Mouse (Mus musculus) CH12.LX (cell line): ENCODE data around the gene Gm14744. TPM values are rescaled to one million over a fixed set of nuclear protein-coding genes. Genes with fewer than 3 reads are reported as not detected.
"Not testable (repeated sequence)": the region's sequence is repeated elsewhere in the genome, so short reads cannot be mapped to it uniquely, and the experiment has no call there.

Experiments
- DNase-seq: peaks from one replicate; pipeline ENCODE4 v3.0.0-alpha.2; 2013; ENCODE audit errors: extremely low read depth
- H3K27ac ChIP-seq: 2 replicates; pipeline ENCODE4 v1.5.1; 2012; ENCODE audit warnings: low read depth, mild to moderate bottlenecking, control low read depth, moderate library complexity; ENCODE audit not compliant: insufficient read depth
- H3K27me3 ChIP-seq: replicated peaks from 2 replicates; pipeline ENCODE3; 2012; ENCODE audit warnings: inconsistent platforms
- H3K36me3 ChIP-seq, 2 experiments: replicated peaks in 1 of 2; 2 replicates each; pipeline versions ENCODE3 to v1.6.1; 2012; ENCODE audit warnings: inconsistent platforms in 1 of 2, low read length in 1 of 2, mild to moderate bottlenecking in 1 of 2, mixed read lengths in 1 of 2, moderate library complexity in 1 of 2; ENCODE audit not compliant: control insufficient read depth in 1 of 2, insufficient read depth in 1 of 2
- H3K4me1 ChIP-seq, 2 experiments: 2 replicates each; pipeline ENCODE4 v1.6.1; 2012; ENCODE audit warnings: inconsistent platforms in 1 of 2, moderate library complexity in 1 of 2; ENCODE audit not compliant: insufficient read depth in 2 of 2, control insufficient read depth in 1 of 2
- H3K4me2 ChIP-seq: 2 replicates; pipeline ENCODE4 v1.6.1; 2012; ENCODE audit warnings: low read depth, mild to moderate bottlenecking, control low read depth; ENCODE audit not compliant: poor library complexity, insufficient read depth, severe bottlenecking
- H3K4me3 ChIP-seq, 3 experiments: fragments of 150-350 bp in 1 of 3; sonication (generic) in 1 of 3; replicated peaks in 1 of 3; 2 replicates each; pipeline versions ENCODE3 to v1.5.1; 2011 to 2012; ENCODE audit warnings: low read depth in 2 of 3, low read length in 2 of 3, mild to moderate bottlenecking in 2 of 3, moderate library complexity in 2 of 3, control low read depth in 1 of 3, improper control_type of control experiment in 1 of 3, inconsistent platforms in 1 of 3, mixed read lengths in 1 of 3; ENCODE audit not compliant: poor library complexity in 1 of 3
- H3K79me2 ChIP-seq: replicated peaks from 2 replicates; pipeline ENCODE4 v1.6.1; 2012; ENCODE audit warnings: mild to moderate bottlenecking, moderate library complexity; ENCODE audit not compliant: control insufficient read depth, poor library complexity, insufficient read depth, severe bottlenecking; ENCODE audit errors: extremely low read depth
- H3K9ac ChIP-seq: 2 replicates; pipeline ENCODE4 v1.6.1; 2012; ENCODE audit warnings: low read depth, mild to moderate bottlenecking, control low read depth, moderate library complexity; ENCODE audit not compliant: insufficient read depth
- H3K9me3 ChIP-seq: replicated peaks from 2 replicates; pipeline ENCODE3; 2012; ENCODE audit warnings: low read length, inconsistent platforms, mixed read lengths
- BHLHE40 ChIP-seq: IDR thresholded peaks from 2 replicates; pipeline ENCODE4 v1.6.1; 2011; ENCODE audit warnings: mild to moderate bottlenecking, low read depth, low read length, improper control_type of control experiment
- CHD2 ChIP-seq: IDR thresholded peaks from 2 replicates; pipeline ENCODE4 v1.6.1; 2011; ENCODE audit warnings: low read length, improper control_type of control experiment
- CTCF ChIP-seq, 2 experiments: IDR thresholded peaks in 1 of 2; conservative IDR thresholded peaks in 1 of 2; 2 replicates each; pipeline ENCODE4 v1.5.1; 2011 to 2012; ENCODE audit warnings: low read depth in 2 of 2, low read length in 2 of 2, improper control_type of control experiment in 1 of 2, inconsistent platforms in 1 of 2, mild to moderate bottlenecking in 1 of 2, moderate library complexity in 1 of 2
- MAX ChIP-seq: IDR thresholded peaks from 2 replicates; pipeline ENCODE4 v1.6.1; 2011; ENCODE audit warnings: low read length, improper control_type of control experiment
- MAZ ChIP-seq: IDR thresholded peaks from 2 replicates; pipeline ENCODE4 v1.6.1; 2012; ENCODE audit warnings: low read depth, mild to moderate bottlenecking, inconsistent platforms, low read length, improper control_type of control experiment, moderate library complexity
- MEF2A ChIP-seq: IDR thresholded peaks from 2 replicates; pipeline ENCODE4 v1.6.1; 2014; ENCODE audit warnings: low read depth, mild to moderate bottlenecking, inconsistent platforms, low read length, improper control_type of control experiment, borderline replicate concordance
- MXI1 ChIP-seq: IDR thresholded peaks from 2 replicates; pipeline ENCODE4 v1.6.1; 2011; ENCODE audit warnings: mild to moderate bottlenecking, low read depth, low read length, improper control_type of control experiment
- NRF1 ChIP-seq: IDR thresholded peaks from 2 replicates; pipeline ENCODE4 v1.6.1; 2014; ENCODE audit warnings: low read depth, mild to moderate bottlenecking, inconsistent platforms, low read length, improper control_type of control experiment, moderate library complexity
- POLR2A ChIP-seq: IDR thresholded peaks from 2 replicates; pipeline ENCODE4 v1.6.1; 2011; ENCODE audit warnings: low read depth, mild to moderate bottlenecking, improper control_type of control experiment, low read length
- RAD21 ChIP-seq: IDR thresholded peaks from 2 replicates; pipeline ENCODE4 v1.6.1; 2011; ENCODE audit warnings: low read depth, mild to moderate bottlenecking, low read length, improper control_type of control experiment, moderate library complexity
- RCOR1 ChIP-seq: conservative IDR thresholded peaks from 2 replicates; pipeline ENCODE4 v1.6.1; 2012; ENCODE audit warnings: low read depth, mild to moderate bottlenecking, inconsistent platforms, low read length, improper control_type of control experiment
- SIN3A ChIP-seq: IDR thresholded peaks from 2 replicates; pipeline ENCODE4 v1.6.1; 2012; ENCODE audit warnings: low read length, improper control_type of control experiment, inconsistent platforms
- SMC3 ChIP-seq: IDR thresholded peaks from 2 replicates; pipeline ENCODE4 v1.6.1; 2011; ENCODE audit warnings: low read depth, low read length, improper control_type of control experiment
- TBP ChIP-seq: conservative IDR thresholded peaks from 2 replicates; pipeline ENCODE4 v1.6.1; 2011; ENCODE audit warnings: low read depth, low read length, improper control_type of control experiment
- TCF12 ChIP-seq: IDR thresholded peaks from 2 replicates; pipeline ENCODE4 v1.6.1; 2014; ENCODE audit warnings: low read depth, mild to moderate bottlenecking, inconsistent platforms, low read length, improper control_type of control experiment
- USF2 ChIP-seq: conservative IDR thresholded peaks from 2 replicates; pipeline ENCODE4 v1.6.1; 2011; ENCODE audit warnings: low read depth, low read length, improper control_type of control experiment
- ZNF384 ChIP-seq: IDR thresholded peaks from 2 replicates; pipeline ENCODE4 v1.6.1; 2012; ENCODE audit warnings: low read depth, low read length, improper control_type of control experiment, inconsistent platforms
- dilution Hi-C: fragments of 300-500 bp; cut with MboI; formaldehyde crosslinking; loops from 2 replicates; pipeline ENCODE4 v1.14.3; 2020; ENCODE audit warnings: low sequenced_read_pairs; ENCODE audit not compliant: extremely low pct_unique_long_range_greater_than_20kb, extremely low pct_ligation_motif_present
- in situ Hi-C: fragments of 300-500 bp; cut with MboI; formaldehyde crosslinking; loops from 3 replicates; pipeline ENCODE4 v1.14.3; 2019; ENCODE audit warnings: low sequenced_read_pairs, low pct_ligation_motif_present, low pct_unique_long_range_greater_than_20kb, mixed read lengths
- polyA plus RNA-seq: library from polyadenylated mRNA; unstranded; fragments of >175 nt; gene quantifications from 2 replicates; pipeline ENCODE4 v1.2.1, GENCODE M21; 2012; ENCODE audit warnings: low read depth; ENCODE audit not compliant: insufficient read length
- total RNA-seq, 2 experiments: library from RNA; depleted of rRNA; stranded (reverse); fragments of 300-350 nt in 1 of 2; fragments of >200 nt in 1 of 2; gene quantifications; 2 replicates each; pipeline ENCODE4 v1.2.3; 2012 to 2014

Gm14744 gene
- total RNA-seq (2012; rRNA removed), result not detected in 2 replicates
- total RNA-seq (2014; rRNA removed), result not detected in 2 replicates
- polyA plus RNA-seq, result not detected in 2 replicates

DNA sequence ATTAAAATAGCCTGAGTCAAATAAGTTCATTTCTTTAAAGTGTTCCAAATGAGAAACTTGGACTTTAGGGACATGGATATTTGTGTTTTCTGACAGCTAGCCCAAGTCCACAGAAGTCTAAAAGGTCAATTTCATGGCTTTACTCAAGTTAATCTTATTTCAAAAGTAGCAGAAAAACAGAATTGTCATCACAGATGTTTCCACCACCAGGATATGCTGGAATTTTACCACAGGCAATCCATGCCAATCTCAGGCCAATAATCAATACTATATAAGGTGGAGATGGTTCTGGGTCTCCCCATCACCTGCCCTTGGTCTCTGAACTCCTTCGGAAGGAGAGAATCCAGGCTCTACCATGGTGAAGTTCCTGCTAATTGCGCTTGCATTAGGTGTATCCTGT, at the start of gene Gm14744:
Gene Gm14744 (plus strand): TSS at position 301 of the 400 bp plus-strand sequence.
- H3K27me3 ChIP-seq, H3K4me3 ChIP-seq, H3K27ac ChIP-seq, H3K79me2 ChIP-seq, DNase-seq, in situ Hi-C loops, H3K4me1 ChIP-seq, dilution Hi-C loops, H3K9ac ChIP-seq, H3K9me3 ChIP-seq, H3K4me2 ChIP-seq, H3K36me3 ChIP-seq: not testable (repeated sequence)

DNA sequence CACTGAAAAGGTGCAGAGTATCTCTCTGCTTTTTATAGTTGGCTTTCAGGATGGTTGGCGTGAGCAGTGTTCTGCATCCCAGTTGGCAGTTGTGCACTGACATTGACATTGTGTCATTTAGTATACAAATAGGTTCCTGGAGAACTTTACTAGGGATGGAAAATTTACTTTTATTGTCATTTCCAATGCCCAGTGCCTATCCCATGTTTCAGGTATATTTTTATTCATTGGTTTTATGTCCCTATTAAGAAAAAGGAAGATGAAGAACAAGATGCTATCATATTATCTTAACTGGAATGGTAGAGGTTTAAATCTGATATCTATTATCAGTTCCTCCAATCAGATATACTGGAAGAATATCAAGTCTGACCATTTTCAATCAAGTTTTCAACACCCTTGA, 11.0 kb upstream of the Gm14744 start, which contains the start of gene Pbsn:
Gene Pbsn (minus strand): TSS at position 101 of the 400 bp plus-strand sequence.
- no peak within 1 kb of the TSS for H3K27ac ChIP-seq
- H3K27me3 ChIP-seq, result no peaks in the 10 kb centered on the region
- no peaks in the 10 kb centered on the region for H3K36me3 ChIP-seq
- dilution Hi-C loops, result no loop called here
- H3K79me2 ChIP-seq, result no peaks in the 10 kb centered on the region
- in situ Hi-C loops, result no loop called here
- H3K9me3 ChIP-seq, result no peaks in the 10 kb centered on the region
- no peak within 1 kb of the TSS for H3K4me3 ChIP-seq
- H3K4me2 ChIP-seq, result no peak within 1 kb of the TSS
- DNase-seq, result no peak
- no peaks in the 10 kb centered on the region for H3K4me1 ChIP-seq
- H3K9ac ChIP-seq, result no peak within 1 kb of the TSS
- TF ChIP-seq USF2, result no peak
- TF ChIP-seq SMC3, result no peak
- no peak for TF ChIP-seq SIN3A
- no peak for TF ChIP-seq POLR2A
- TF ChIP-seq TCF12, result no peak
- no peak for TF ChIP-seq ZNF384
- TF ChIP-seq NRF1, result no peak
- no peak for TF ChIP-seq MXI1
- no peak for TF ChIP-seq TBP
- TF ChIP-seq RCOR1, result no peak
- TF ChIP-seq MEF2A, result no peak
- no peak for TF ChIP-seq CHD2
- no peak for TF ChIP-seq BHLHE40
- TF ChIP-seq MAZ, result no peak
- TF ChIP-seq MAX, result no peak

DNA sequence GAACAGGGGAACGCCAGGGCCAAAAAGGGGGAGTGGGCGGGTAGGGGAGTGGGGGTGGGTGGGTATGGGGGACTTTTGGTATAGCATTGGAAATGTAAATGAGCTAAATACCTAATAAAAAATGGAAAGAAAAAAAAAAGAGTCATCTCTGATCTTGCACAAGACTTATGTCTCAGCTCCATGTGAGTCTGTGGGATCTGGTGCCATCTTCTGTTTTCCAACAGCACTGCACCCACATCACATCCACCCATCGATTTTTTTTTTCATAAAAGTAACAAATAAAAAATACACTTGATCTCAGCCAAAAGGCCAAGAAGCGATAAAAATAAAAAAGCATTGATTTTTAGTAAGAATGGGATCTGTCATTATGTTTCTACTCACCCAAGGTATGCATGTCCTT, 15.5 kb downstream of the Gm14744 start:
- H3K4me1 ChIP-seq, H3K4me3 ChIP-seq, dilution Hi-C loops, H3K27me3 ChIP-seq, H3K4me2 ChIP-seq, H3K36me3 ChIP-seq, H3K79me2 ChIP-seq, H3K27ac ChIP-seq, in situ Hi-C loops, H3K9ac ChIP-seq, H3K9me3 ChIP-seq: not testable (repeated sequence)
- peak; percentile 3 for DNase-seq
- TF ChIP-seq SMC3, result peak; percentile 23; the same call in 1 of the 2 replicates
- peak in 1 of 2 experiments; percentile 48; a peak in 2 of 4 replicates for TF ChIP-seq CTCF (conservative IDR thresholded peaks at IDR 0.05 in 1 of 2, IDR thresholded peaks at IDR 0.05 in 1 of 2; ENCODE audit: low read depth in 2 of 2, low read length in 2 of 2)
- TF ChIP-seq RAD21, result peak; percentile 34
- peak; percentile 43; the same call in 1 of the 2 replicates for TF ChIP-seq ZNF384
